Mouse (Mus musculus): ENCODE data around the gene Nop58. TPM values are rescaled to one million over a fixed set of nuclear protein-coding genes. Genes with fewer than 3 reads are reported as not detected.

Nop58 gene
- 194 and 352 TPM in 2 replicates for polyA plus RNA-seq (2012; rRNA removed)

GRCm38 (mm10) chr1:59684819-59685755 lies at the start of gene Nop58:
Gene Nop58, plus strand, starts transcription at chr1:59684971.

GRCm38 (mm10) chr1:59670641-59671168 lies 14.1 kb upstream of the Nop58 start, which contains the start of gene Sumo1:
Gene Sumo1, minus strand, starts transcription at chr1:59670834.

GRCm38 (mm10) chr1:59763164-59763768 lies 78.5 kb downstream of the Nop58 start, which contains the start of gene Bmpr2:
Gene Bmpr2, plus strand, starts transcription at chr1:59763400.

Other genes with a start within 250 kb of the Nop58 start
- gene Fzd7, start 202.5 kb upstream of the Nop58 start, polyA plus RNA-seq (2012; rRNA removed) = 18.7 and 26.8 TPM in 2 replicates
- 2.0 and 5.4 TPM in 2 replicates for gene Gm973, start 168.7 kb upstream of the Nop58 start, polyA plus RNA-seq (2012; rRNA removed)
- gene Sumo1, start 14.1 kb upstream of the Nop58 start, polyA plus RNA-seq (2012; rRNA removed) = 157 and 211 TPM in 2 replicates
- 8.2 and 19.1 TPM in 2 replicates for gene Bmpr2, start 78.4 kb downstream of the Nop58 start, polyA plus RNA-seq (2012; rRNA removed)
- 16.4 and 20.9 TPM in 2 replicates for gene Fam117b, start 228.0 kb downstream of the Nop58 start, polyA plus RNA-seq (2012; rRNA removed)

All from central nervous system, embryonic 11.5 days (tissue).